Mouse (Mus musculus) intestine, embryonic 15.5 days (tissue): ENCODE data around the gene Scgb1c1. TPM values are rescaled to one million over a fixed set of nuclear protein-coding genes. Genes with fewer than 3 reads are reported as not detected.
A peak's percentile ranks its signal among the peaks of the same experiment; 100 is the strongest.

Experiments
- ATAC-seq: fragments of 200-750 bp; cut with Nextera tagmentation; 2 replicates; pipeline ENCODE4 v1.8.0; 2017; ENCODE audit warnings: moderate TSS enrichment, moderate library complexity
- H3K27ac ChIP-seq: fragments of 300-500 bp; sonication (generic); 2 replicates; pipeline ENCODE4 v1.5.1; 2015; ENCODE audit warnings: mild to moderate bottlenecking, inconsistent platforms
- H3K27me3 ChIP-seq: fragments of 300-500 bp; sonication (generic); replicated peaks from 2 replicates; pipeline ENCODE4 v1.6.1; 2015; ENCODE audit warnings: inconsistent platforms
- H3K36me3 ChIP-seq: fragments of 300-500 bp; sonication (generic); 2 replicates; pipeline ENCODE4 v1.6.1; 2015; ENCODE audit warnings: inconsistent platforms
- H3K4me1 ChIP-seq: fragments of 300-500 bp; sonication (generic); replicated peaks from 2 replicates; pipeline ENCODE4 v1.6.1; 2015; ENCODE audit warnings: inconsistent platforms
- H3K4me2 ChIP-seq: fragments of 300-500 bp; sonication (generic); replicated peaks from 2 replicates; pipeline ENCODE4 v1.6.1; 2015; ENCODE audit warnings: mild to moderate bottlenecking, inconsistent platforms
- H3K4me3 ChIP-seq: fragments of 300-500 bp; sonication (generic); replicated peaks from 2 replicates; pipeline ENCODE4 v1.5.1; 2015; ENCODE audit warnings: inconsistent platforms
- H3K9ac ChIP-seq: fragments of 300-500 bp; sonication (generic); 2 replicates; pipeline ENCODE4 v1.6.1; 2015; ENCODE audit warnings: inconsistent platforms
- H3K9me3 ChIP-seq: fragments of 300-500 bp; sonication (generic); 2 replicates; pipeline ENCODE4 v1.6.1; 2016; ENCODE audit warnings: inconsistent platforms
- WGBS: fragments of 180-500 bp; shearing (Covaris S2); methylation state at CpG from one replicate; pipeline ENCODE4 v1.1.7; 2015; 5-methylcytosine and 5-hydroxymethylcytosine counted together
- polyA plus RNA-seq: library from polyadenylated mRNA; unstranded; fragments of >200 nt; fragmentation: Nextera tagmentation; extraction: Ambion mirVana; gene quantifications from 2 replicates; pipeline ENCODE4 v1.2.1, GENCODE M21; 2015

Gene Scgb1c1
- polyA plus RNA-seq: not detected in 2 replicates

DNA sequence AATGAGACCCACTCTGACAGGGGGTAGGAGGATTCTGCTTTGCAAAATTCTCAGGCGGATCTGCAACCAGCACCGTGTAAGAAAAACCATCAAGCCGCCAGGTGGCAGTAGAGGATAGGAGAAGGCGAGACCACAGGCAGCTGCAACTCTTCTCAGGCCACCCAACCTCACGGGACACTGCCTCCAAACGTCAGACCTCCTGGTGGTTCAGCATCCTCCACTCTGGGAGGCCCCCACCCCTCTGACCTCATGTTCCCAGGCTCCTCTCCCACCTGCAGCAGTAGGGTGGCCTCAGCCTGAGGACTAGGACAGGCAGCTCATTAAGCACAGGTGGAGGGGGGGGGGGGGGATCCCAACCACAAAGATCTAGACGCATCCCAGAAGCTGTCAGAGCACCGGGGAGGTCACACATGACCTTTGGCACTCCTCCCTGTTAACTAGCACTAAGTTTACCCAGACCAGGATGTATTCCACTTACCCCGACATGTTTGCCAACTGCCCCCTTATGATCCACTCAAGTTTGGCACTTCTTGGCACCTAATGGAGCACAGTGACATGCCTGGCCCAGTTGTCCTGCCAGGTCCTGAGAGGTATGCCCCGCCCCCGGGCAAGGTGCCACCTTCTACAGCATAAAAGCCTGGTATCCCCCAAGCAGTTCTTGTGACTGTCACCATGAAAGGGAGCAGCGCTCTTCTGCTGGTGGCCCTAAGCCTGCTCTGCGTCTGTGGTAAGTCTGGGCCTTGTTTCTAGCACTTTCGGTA, at the start of gene Scgb1c1:
Gene Scgb1c1, plus strand, starts transcription at position 643 of the 761 bp plus-strand sequence.
- no peak within 1 kb of the TSS for H3K4me2 ChIP-seq
- no peak within 1 kb of the TSS for H3K9ac ChIP-seq
- H3K4me1 ChIP-seq: 0 out of 2 replicates have a peak, but pooled peaks cover 2% of the 10 kb centered on the region
- H3K27ac ChIP-seq: no peak within 1 kb of the TSS
- H3K27me3 ChIP-seq: peaks cover 9% of the 10 kb centered on the region; the same call in 1 of the 2 replicates
- no peak within 1 kb of the TSS for H3K4me3 ChIP-seq
- H3K36me3 ChIP-seq: no peaks in the 10 kb centered on the region
- H3K9me3 ChIP-seq: no peaks in the 10 kb centered on the region
- 24% methylated on average over 14 of the region's 14 CpGs for WGBS
- peak; percentile 67 for ATAC-seq

DNA sequence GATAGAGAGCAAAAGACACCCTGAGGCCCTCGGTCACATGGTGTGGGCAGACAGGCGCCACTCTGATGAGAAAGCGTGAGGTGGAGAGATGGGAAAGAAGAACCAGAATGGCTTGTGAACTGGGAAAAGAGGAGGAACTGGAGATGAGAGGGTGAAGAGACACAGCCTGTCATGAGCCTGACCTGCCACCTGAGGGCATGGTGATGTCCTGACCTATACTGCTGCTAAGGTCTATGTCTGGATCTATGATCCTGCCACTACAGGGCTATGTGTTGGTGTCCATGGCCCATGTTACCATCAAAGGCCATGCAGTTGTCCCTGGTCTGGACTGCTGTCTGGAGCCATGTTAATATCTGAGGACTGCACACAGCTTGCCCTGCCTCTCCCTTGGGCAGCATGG, 47.7 kb upstream of the Scgb1c1 start:
- no peak overlapping the region for H3K4me3 ChIP-seq
- 0 out of 2 replicates have a peak, but pooled peaks have one; percentile 3 for ATAC-seq
- H3K27me3 ChIP-seq: no peaks in the 10 kb centered on the region
- no peak overlapping the region for H3K9ac ChIP-seq
- no peak overlapping the region for H3K4me2 ChIP-seq
- H3K4me1 ChIP-seq: no peaks in the 10 kb centered on the region
- WGBS: 90% methylated on average over 3 of the region's 3 CpGs
- H3K9me3 ChIP-seq: no peaks in the 10 kb centered on the region
- no peak overlapping the region for H3K27ac ChIP-seq
- H3K36me3 ChIP-seq: no peaks in the 10 kb centered on the region

DNA sequence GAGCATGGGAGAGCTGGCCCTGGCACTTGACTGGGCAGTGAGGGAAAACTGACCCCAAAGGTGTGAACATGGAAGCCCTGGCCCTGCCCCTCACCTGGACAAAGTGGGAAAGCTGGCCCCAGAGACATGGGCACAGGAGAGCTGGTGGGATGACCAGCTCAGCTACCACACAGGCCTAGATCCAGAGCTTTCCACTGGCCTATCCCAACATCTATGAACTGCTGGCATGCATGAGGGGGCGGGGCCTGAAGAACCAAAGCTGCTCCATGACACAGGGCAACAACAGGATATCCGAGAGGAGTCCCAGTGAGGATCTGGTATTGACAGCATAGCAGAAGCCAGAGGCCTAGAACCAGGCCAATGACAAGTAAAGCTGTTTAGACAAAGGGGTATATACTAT, 47.1 kb upstream of the Scgb1c1 start:
- H3K4me3 ChIP-seq: no peak overlapping the region
- H3K27ac ChIP-seq: no peak overlapping the region
- WGBS: 67% methylated on average over 2 of the region's 2 CpGs
- H3K4me2 ChIP-seq: no peak overlapping the region
- no peaks in the 10 kb centered on the region for H3K9me3 ChIP-seq
- H3K9ac ChIP-seq: no peak overlapping the region
- H3K27me3 ChIP-seq: no peaks in the 10 kb centered on the region
- no peaks in the 10 kb centered on the region for H3K36me3 ChIP-seq
- ATAC-seq: no peak
- H3K4me1 ChIP-seq: no peaks in the 10 kb centered on the region

DNA sequence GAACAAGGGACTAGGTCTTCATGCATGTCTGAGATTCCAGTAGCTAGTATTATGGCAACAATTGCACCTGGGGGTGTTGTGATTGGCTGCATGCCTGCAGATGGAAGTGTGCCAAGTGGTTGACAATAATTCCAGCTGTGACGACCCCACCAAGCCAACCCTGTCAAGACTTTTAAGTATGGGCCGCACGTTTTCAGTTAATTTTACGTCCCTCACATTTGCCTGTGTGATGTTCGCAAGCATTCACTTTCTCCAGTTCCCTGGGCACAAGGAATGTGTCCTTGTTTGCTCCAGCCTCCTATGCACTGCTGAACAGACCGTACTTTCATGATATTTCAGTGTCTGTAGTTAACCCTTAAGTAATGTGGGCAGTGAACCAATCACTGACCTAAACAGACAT, 42.7 kb upstream of the Scgb1c1 start:
- no peak for ATAC-seq
- no peaks in the 10 kb centered on the region for H3K9me3 ChIP-seq
- H3K4me1 ChIP-seq: no peaks in the 10 kb centered on the region
- 69% methylated on average over 6 of the region's 6 CpGs for WGBS
- no peak overlapping the region for H3K4me2 ChIP-seq
- no peaks in the 10 kb centered on the region for H3K36me3 ChIP-seq
- H3K4me3 ChIP-seq: no peak overlapping the region
- H3K9ac ChIP-seq: no peak overlapping the region
- no peak overlapping the region for H3K27ac ChIP-seq
- no peaks in the 10 kb centered on the region for H3K27me3 ChIP-seq

DNA sequence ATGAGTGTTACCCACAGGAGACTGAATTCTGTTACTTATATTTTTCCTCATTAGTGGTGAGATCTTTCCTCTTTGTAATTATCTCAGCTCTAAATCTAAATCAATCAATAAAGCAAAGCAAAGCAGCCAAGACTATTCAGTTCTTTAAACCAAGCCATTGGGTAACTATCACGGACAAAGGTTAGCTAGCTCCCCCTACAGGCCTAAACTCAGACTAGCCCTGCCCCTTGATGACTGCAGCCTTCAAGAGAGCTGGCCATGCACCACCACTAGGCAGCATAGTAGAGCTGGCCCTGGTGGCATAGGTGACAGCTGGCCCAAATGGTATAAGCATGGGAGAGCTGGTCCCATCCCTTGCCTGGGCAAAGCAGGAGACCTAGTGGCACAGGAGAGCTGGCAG, 39.6 kb upstream of the Scgb1c1 start:
- no peaks in the 10 kb centered on the region for H3K27me3 ChIP-seq
- no peaks in the 10 kb centered on the region for H3K9me3 ChIP-seq
- no peak overlapping the region for H3K27ac ChIP-seq
- no peaks in the 10 kb centered on the region for H3K36me3 ChIP-seq
- 16% methylated on average over 1 of the region's 1 CpGs for WGBS
- no peak overlapping the region for H3K4me3 ChIP-seq
- no peak for ATAC-seq
- H3K9ac ChIP-seq: no peak overlapping the region
- H3K4me2 ChIP-seq: no peak overlapping the region
- no peaks in the 10 kb centered on the region for H3K4me1 ChIP-seq

DNA sequence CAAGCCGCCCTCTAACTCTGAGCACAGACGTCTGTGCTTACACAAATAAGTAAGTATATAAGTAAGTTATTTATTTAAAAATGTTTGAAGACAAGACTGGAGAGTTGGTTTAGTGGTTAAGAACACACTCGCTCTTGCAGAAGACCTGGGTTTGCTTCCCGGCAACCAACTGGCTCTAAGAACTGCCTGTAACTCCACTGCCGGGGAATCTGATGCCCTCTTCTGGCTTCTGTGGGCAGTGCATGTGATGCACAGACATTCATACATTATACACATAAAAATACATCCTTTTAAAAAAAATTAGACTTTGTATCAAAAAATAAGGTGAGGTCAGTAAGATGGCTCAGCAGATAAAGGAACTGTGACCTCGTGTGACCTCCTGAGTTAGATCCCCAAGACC, 34.9 kb upstream of the Scgb1c1 start:
- 92% methylated on average over 6 of the region's 6 CpGs for WGBS
- Histone ChIP-seq H3K36me3 (no peaks in the 10 kb centered on the region), H3K9me3 (no peaks in the 10 kb centered on the region), H3K27me3 (no peaks in the 10 kb centered on the region), H3K27ac (no peak overlapping the region), H3K4me3 (no peak overlapping the region), H3K4me2 (no peak overlapping the region), H3K9ac (no peak overlapping the region), H3K4me1 (no peaks in the 10 kb centered on the region)
- no peak for ATAC-seq

DNA sequence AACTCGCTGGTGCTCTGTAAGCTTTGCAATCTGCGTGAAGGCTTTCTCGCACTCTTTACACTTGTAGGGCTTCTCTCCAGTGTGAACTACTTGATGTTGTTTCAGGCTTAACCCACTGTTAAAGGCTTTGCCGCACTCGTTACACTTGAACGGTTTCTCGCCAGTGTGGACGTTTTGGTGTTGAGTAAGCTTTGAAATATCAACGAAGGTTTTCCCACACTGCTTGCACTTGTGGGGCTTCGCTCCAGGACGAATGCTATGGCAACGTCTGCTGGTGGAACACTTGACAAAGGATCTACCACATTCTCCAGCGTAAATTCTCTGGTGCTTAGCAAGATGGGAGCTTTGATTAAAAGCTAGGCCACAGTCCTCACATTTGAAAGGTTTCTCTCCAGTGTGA, 33.6 kb upstream of the Scgb1c1 start:
- WGBS: 90% methylated on average over 13 of the region's 13 CpGs

DNA sequence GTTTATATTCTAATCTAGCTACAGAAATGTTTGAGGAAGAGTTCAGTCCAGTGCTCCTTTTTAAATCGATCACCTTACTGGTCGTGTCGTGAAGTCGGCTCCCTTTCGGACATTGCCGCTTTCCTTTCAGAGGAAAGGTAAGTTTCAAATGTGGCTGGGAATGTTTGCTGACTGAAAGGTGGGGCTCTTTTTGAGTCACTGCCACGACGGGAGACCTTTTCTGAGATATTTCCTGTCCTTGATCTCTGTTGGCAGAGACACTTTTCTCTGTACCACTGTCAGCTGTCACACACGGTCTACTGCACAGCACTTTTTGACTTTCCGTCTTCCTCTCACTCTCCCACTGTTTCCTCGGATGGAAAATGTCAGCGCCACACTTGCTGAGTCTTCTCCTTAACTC, 32.5 kb upstream of the Scgb1c1 start:
- no peak overlapping the region for H3K27ac ChIP-seq
- H3K4me3 ChIP-seq: no peak overlapping the region
- no peak overlapping the region for H3K9ac ChIP-seq
- no peak for ATAC-seq
- H3K4me2 ChIP-seq: no peak overlapping the region
- no peaks in the 10 kb centered on the region for H3K4me1 ChIP-seq
- H3K27me3 ChIP-seq: no peaks in the 10 kb centered on the region
- WGBS: 89% methylated on average over 12 of the region's 12 CpGs
- H3K36me3 ChIP-seq: no peaks in the 10 kb centered on the region
- H3K9me3 ChIP-seq: no peaks in the 10 kb centered on the region

More for the DNA sequence above, 33.6 kb upstream of the Scgb1c1 start:
- Histone ChIP-seq H3K27ac (no peak overlapping the region), H3K9ac (no peak overlapping the region), H3K4me2 (no peak overlapping the region), H3K4me3 (no peak overlapping the region), H3K4me1 (no peaks in the 10 kb centered on the region), H3K36me3 (no peaks in the 10 kb centered on the region), H3K27me3 (no peaks in the 10 kb centered on the region), H3K9me3 (no peaks in the 10 kb centered on the region)
- ATAC-seq: no peak

DNA sequence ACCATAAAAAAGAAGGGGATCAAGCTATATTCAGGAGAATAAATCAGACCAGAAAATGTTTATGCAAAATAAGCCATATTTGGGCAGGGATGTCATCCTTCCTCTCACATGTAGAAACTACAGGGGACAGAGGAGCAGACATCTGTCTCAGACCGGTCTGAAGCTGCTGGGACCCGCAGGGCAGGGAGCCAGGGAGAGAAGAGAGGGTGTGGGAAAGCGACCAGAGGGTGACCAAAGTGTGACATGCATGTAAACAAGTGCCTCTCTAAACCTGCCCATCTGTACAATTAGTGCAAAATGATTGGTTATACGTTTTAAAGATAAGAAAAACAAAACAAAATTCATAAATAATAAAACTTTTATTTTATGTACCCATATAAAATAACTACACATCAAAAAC, 25.2 kb upstream of the Scgb1c1 start:
- Histone ChIP-seq H3K4me2 (no peak overlapping the region), H3K9me3 (no peaks in the 10 kb centered on the region), H3K4me1 (0 out of 2 replicates have a peak, but pooled peaks cover 2% of the 10 kb centered on the region), H3K36me3 (no peaks in the 10 kb centered on the region), H3K9ac (no peak overlapping the region), H3K27ac (no peak overlapping the region), H3K4me3 (no peak overlapping the region), H3K27me3 (no peaks in the 10 kb centered on the region)
- WGBS: 51% methylated on average over 4 of the region's 4 CpGs
- ATAC-seq: no peak

DNA sequence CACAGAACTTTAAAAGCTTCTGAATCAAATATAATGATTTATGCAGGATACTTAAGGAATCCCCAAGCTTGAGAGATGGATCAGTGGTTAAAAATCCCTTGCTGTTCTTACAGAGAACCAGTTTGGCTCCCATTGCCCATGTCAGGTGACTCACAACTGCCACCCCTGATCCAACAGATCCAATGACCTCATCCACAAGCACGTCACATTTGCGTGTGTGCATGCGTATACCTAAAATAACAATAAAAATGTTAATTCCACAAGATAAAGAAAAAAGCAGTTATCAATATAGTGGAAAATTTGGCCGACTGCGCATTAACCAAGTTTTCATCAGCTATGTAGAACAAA, 24.1 kb upstream of the Scgb1c1 start:
- 49% methylated on average over 5 of the region's 5 CpGs for WGBS
- Histone ChIP-seq H3K9me3 (no peaks in the 10 kb centered on the region), H3K27ac (no peak overlapping the region), H3K9ac (no peak overlapping the region; the same call in 1 of the 2 replicates), H3K4me2 (peak overlapping the region; percentile 78), H3K4me3 (peak overlapping the region; percentile 42), H3K27me3 (no peaks in the 10 kb centered on the region), H3K4me1 (0 out of 2 replicates have a peak, but pooled peaks cover 2% of the 10 kb centered on the region), H3K36me3 (no peaks in the 10 kb centered on the region)
- ATAC-seq: no peak

DNA sequence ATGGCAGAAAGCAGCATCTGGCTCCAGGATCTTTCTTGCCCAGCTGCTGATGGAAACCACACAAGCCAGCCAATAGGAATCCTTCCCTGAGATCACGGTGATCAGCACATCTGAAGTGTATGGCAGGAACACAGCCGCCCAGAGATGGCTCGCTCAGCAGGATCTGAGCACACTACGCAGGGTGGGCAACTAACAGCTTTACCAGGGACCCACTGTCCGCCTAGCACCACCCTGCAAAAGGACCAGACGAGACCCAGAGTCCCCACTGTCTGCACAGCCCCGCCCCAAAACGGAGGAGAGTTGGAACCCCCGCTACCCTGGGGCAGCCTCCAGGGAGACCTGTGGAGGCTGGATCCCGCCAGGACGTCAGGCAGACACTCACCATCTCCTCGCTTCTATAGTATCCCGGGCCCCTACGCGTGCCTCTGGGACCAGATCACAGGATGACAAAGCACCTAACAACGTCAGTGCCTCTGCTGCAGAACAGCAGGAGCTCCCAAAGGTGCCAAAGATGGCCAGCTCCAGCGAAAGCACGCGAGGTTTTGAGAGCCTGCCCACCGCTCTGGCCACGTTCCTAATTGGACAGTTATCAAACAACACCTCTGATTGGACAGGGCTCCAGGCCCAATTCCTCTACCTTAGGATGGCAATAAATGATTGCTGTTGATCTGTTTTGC, 23.6 kb upstream of the Scgb1c1 start, which contains the start of gene Zfp941:
Gene Zfp941, minus strand, starts transcription at position 526 of the 677 bp plus-strand sequence.
- peak within 1 kb of the TSS; percentile 38 for H3K9ac ChIP-seq
- peak within 1 kb of the TSS; percentile 78 for H3K4me2 ChIP-seq
- no peaks in the 10 kb centered on the region for H3K9me3 ChIP-seq
- H3K27me3 ChIP-seq: no peaks in the 10 kb centered on the region
- 3% methylated on average over 21 of the region's 21 CpGs for WGBS
- no peak within 1 kb of the TSS for H3K27ac ChIP-seq
- no peaks in the 10 kb centered on the region for H3K36me3 ChIP-seq
- 0 out of 2 replicates have a peak, but pooled peaks cover 2% of the 10 kb centered on the region for H3K4me1 ChIP-seq
- peak; percentile 75 for ATAC-seq
- peak within 1 kb of the TSS; percentile 42 for H3K4me3 ChIP-seq

DNA sequence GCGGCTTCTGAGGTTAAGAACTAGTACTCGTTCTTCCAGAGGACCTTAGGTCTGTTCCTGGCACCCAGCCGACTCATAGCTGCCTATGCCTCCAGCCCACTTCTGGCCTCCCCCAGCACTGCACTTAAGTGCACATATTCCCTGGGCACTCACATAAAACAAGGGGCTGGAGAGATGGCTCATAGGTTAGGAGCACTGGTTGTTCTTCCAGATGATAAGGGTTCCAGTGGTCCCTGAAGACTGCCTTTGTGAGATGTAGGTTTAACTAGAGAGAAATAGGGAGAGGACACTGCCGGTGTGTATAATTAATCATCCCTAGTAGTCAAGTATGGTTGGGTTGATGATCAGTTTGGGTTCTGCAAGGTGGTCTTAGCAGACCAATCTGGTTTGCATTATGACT, 22.6 kb upstream of the Scgb1c1 start:
- Histone ChIP-seq H3K9ac (no peak overlapping the region), H3K4me2 (no peak overlapping the region), H3K9me3 (no peaks in the 10 kb centered on the region), H3K27ac (no peak overlapping the region), H3K27me3 (no peaks in the 10 kb centered on the region), H3K4me1 (0 out of 2 replicates have a peak, but pooled peaks cover 2% of the 10 kb centered on the region), H3K36me3 (no peaks in the 10 kb centered on the region), H3K4me3 (no peak overlapping the region)
- ATAC-seq: no peak
- WGBS: 92% methylated on average over 4 of the region's 4 CpGs
